Mouse (Mus musculus): ENCODE results near the gene Ilf3.

DNA sequence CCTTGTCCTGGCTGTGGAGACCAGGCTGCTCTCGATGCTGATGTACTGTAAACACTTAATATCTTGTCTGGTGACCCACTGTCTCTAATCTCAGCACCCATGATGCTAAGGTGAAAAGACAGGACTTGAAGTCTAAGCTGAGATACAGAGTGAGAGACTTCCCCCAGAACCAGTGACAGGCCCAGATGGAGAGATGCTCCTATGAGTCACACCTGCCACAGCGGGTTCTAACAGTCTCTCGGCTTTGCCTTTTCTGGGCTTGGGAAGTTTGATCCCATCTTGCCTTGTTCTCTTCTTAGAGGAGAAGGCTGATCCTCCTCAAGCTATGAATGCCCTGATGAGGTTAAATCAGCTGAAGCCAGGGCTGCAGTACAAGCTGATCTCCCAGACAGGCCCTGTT is 29.5 kb downstream of the Ilf3 start:
- TF ChIP-seq CHD2 (IDR thresholded peaks at IDR 0.05; ENCODE audit: low read depth, low read length) = no peak
- TF ChIP-seq ZC3H11A (IDR thresholded peaks at IDR 0.05; ENCODE audit: borderline replicate concordance, low read depth, low read length) = no peak
